Mouse (Mus musculus) G1E (cell line): ENCODE measurements around the gene Acyp1.

Experiments
- CTCF ChIP-seq: IDR thresholded peaks from 2 replicates; pipeline ENCODE4 v1.5.1; 2012; ENCODE audit warnings: low read depth, low read length, inconsistent platforms, mixed read lengths
- GATA1 ChIP-seq: IDR thresholded peaks from 2 replicates; pipeline ENCODE4 v1.6.1; 2012; ENCODE audit warnings: borderline replicate concordance, low read length, inconsistent platforms, mixed read lengths

GRCm38 (mm10) chr12:85297345-85297997, 9.2 kb upstream of the Acyp1 start:
- TF ChIP-seq CTCF = no peak
- no peak for TF ChIP-seq GATA1
